Mouse (Mus musculus) embryonic facial prominence, embryonic 12.5 days (tissue): Measurements from ENCODE around the gene Mb. TPM values are rescaled to one million over a fixed set of nuclear protein-coding genes. Genes with fewer than 3 reads are reported as not detected.

Experiments
- ATAC-seq: fragments of 200-750 bp; cut with Nextera tagmentation; 2 replicates; pipeline ENCODE4 v1.8.0; 2017; ENCODE audit not compliant: insufficient number of reproducible peaks, insufficient read depth, low FRiP score, low TSS enrichment
- H3K27ac ChIP-seq: fragments of 300-500 bp; sonication (generic); 2 replicates; pipeline ENCODE4 v1.5.1; 2016; ENCODE audit warnings: mild to moderate bottlenecking
- H3K27me3 ChIP-seq: fragments of 300-500 bp; sonication (generic); 2 replicates; pipeline ENCODE4 v1.6.1; 2016; ENCODE audit warnings: mild to moderate bottlenecking, moderate library complexity
- H3K36me3 ChIP-seq: fragments of 300-500 bp; sonication (generic); 2 replicates; pipeline ENCODE4 v1.6.1; 2016; ENCODE audit warnings: mild to moderate bottlenecking
- H3K4me1 ChIP-seq: fragments of 300-500 bp; sonication (generic); 2 replicates; pipeline ENCODE4 v1.6.1; 2016
- H3K4me2 ChIP-seq: fragments of 300-500 bp; sonication (generic); replicated peaks from 2 replicates; pipeline ENCODE4 v1.6.1; 2016; ENCODE audit warnings: mild to moderate bottlenecking, moderate library complexity
- H3K4me3 ChIP-seq: fragments of 300-500 bp; sonication (generic); 2 replicates; pipeline ENCODE4 v1.5.1; 2016; ENCODE audit warnings: mild to moderate bottlenecking
- H3K9ac ChIP-seq: fragments of 300-500 bp; sonication (generic); 2 replicates; pipeline ENCODE4 v1.6.1; 2016; ENCODE audit warnings: mild to moderate bottlenecking, moderate library complexity
- H3K9me3 ChIP-seq: fragments of 300-500 bp; sonication (generic); 2 replicates; pipeline ENCODE4 v1.6.1; 2016; ENCODE audit warnings: mild to moderate bottlenecking, moderate library complexity
- WGBS: fragments of 180-500 bp; shearing (Covaris S2); methylation state at CpG from one replicate; pipeline ENCODE4 v1.1.7; 2016; 5-methylcytosine and 5-hydroxymethylcytosine counted together
- polyA plus RNA-seq: library from polyadenylated mRNA; unstranded; fragments of >200 nt; fragmentation: Nextera tagmentation; extraction: Ambion mirVana; gene quantifications from 2 replicates; pipeline ENCODE4 v1.2.1, GENCODE M21; 2016

Mb gene
- 1.2 and 1.3 TPM in 2 replicates for polyA plus RNA-seq

GRCm38 (mm10) chr15:77050570-77050969 lies at the start of gene Mb:
Gene Mb, minus strand, starts transcription at chr15:77050670.
- 88% methylated on average over 10 of the region's 10 CpGs for WGBS
- no peak for ATAC-seq
- Histone ChIP-seq H3K27me3 (no peaks in the 10 kb centered on the region), H3K4me3 (no peak within 1 kb of the TSS), H3K4me2 (no peak within 1 kb of the TSS), H3K36me3 (no peaks in the 10 kb centered on the region), H3K9ac (no peak within 1 kb of the TSS), H3K9me3 (no peaks in the 10 kb centered on the region), H3K27ac (no peak within 1 kb of the TSS), H3K4me1 (0 out of 2 replicates have a peak, but pooled peaks cover 2% of the 10 kb centered on the region)

- H3K9ac ChIP-seq, result no peak overlapping the region
- H3K36me3 ChIP-seq, result peaks cover 48% of the 10 kb centered on the region
- no peaks in the 10 kb centered on the region for H3K27me3 ChIP-seq
- WGBS, result 37% methylated on average over 3 of the region's 3 CpGs
- 0 out of 2 replicates have a peak, but pooled peaks cover 11% of the 10 kb centered on the region for H3K4me1 ChIP-seq
- no peak overlapping the region for H3K4me2 ChIP-seq
- no peak overlapping the region for H3K4me3 ChIP-seq
- no peak for ATAC-seq
- H3K27ac ChIP-seq, result peak overlapping the region; percentile 55
- no peaks in the 10 kb centered on the region for H3K9me3 ChIP-seq
Observed at GRCm38 (mm10) chr15:77099756-77100155, 49.3 kb upstream of the Mb start.

GRCm38 (mm10) chr15:77097358-77097757 lies 46.9 kb upstream of the Mb start:
- peaks cover 64% of the 10 kb centered on the region for H3K36me3 ChIP-seq
- H3K4me1 ChIP-seq, result 0 out of 2 replicates have a peak, but pooled peaks cover 6% of the 10 kb centered on the region
- H3K27me3 ChIP-seq, result no peaks in the 10 kb centered on the region
- H3K4me2 ChIP-seq, result no peak overlapping the region
- ATAC-seq, result no peak
- H3K9me3 ChIP-seq, result no peaks in the 10 kb centered on the region
- H3K4me3 ChIP-seq, result no peak overlapping the region
- WGBS, result 90% methylated on average over 6 of the region's 6 CpGs
- H3K27ac ChIP-seq, result no peak overlapping the region
- no peak overlapping the region for H3K9ac ChIP-seq

GRCm38 (mm10) chr15:77095216-77095615 lies 44.7 kb upstream of the Mb start:
- H3K27me3 ChIP-seq, result no peaks in the 10 kb centered on the region
- no peak for ATAC-seq
- H3K4me2 ChIP-seq, result no peak overlapping the region
- no peaks in the 10 kb centered on the region for H3K9me3 ChIP-seq
- H3K27ac ChIP-seq, result no peak overlapping the region
- peaks cover 66% of the 10 kb centered on the region for H3K36me3 ChIP-seq
- 0 out of 2 replicates have a peak, but pooled peaks cover 6% of the 10 kb centered on the region for H3K4me1 ChIP-seq
- H3K9ac ChIP-seq, result no peak overlapping the region
- WGBS, result 98% methylated on average over 1 of the region's 1 CpGs
- H3K4me3 ChIP-seq, result no peak overlapping the region

GRCm38 (mm10) chr15:77094431-77094830 lies 44.0 kb upstream of the Mb start:
- no peaks in the 10 kb centered on the region for H3K27me3 ChIP-seq
- H3K9ac ChIP-seq, result no peak overlapping the region
- no peak overlapping the region for H3K4me2 ChIP-seq
- no peak for ATAC-seq
- no peak overlapping the region for H3K27ac ChIP-seq
- H3K9me3 ChIP-seq, result no peaks in the 10 kb centered on the region
- H3K4me3 ChIP-seq, result no peak overlapping the region
- peaks cover 63% of the 10 kb centered on the region for H3K36me3 ChIP-seq
- H3K4me1 ChIP-seq, result 0 out of 2 replicates have a peak, but pooled peaks cover under 1% of the 10 kb centered on the region
- 94% methylated on average over 13 of the region's 13 CpGs for WGBS

GRCm38 (mm10) chr15:77091394-77091793 lies 40.9 kb upstream of the Mb start:
- no peaks in the 10 kb centered on the region for H3K27me3 ChIP-seq
- ATAC-seq, result no peak
- H3K27ac ChIP-seq, result no peak overlapping the region
- H3K4me3 ChIP-seq, result no peak overlapping the region
- no peaks in the 10 kb centered on the region for H3K4me1 ChIP-seq
- no peak overlapping the region for H3K4me2 ChIP-seq
- whole genome bisulfite sequencing, result 73% methylated on average over 4 of the region's 4 CpGs
- H3K9ac ChIP-seq, result no peak overlapping the region
- peaks cover 57% of the 10 kb centered on the region for H3K36me3 ChIP-seq
- H3K9me3 ChIP-seq, result no peaks in the 10 kb centered on the region

GRCm38 (mm10) chr15:77090531-77090930 lies 40.1 kb upstream of the Mb start:
- Histone ChIP-seq H3K36me3 (peaks cover 64% of the 10 kb centered on the region), H3K9ac (no peak overlapping the region), H3K4me2 (no peak overlapping the region), H3K27me3 (no peaks in the 10 kb centered on the region), H3K27ac (no peak overlapping the region), H3K4me1 (no peaks in the 10 kb centered on the region), H3K9me3 (no peaks in the 10 kb centered on the region), H3K4me3 (no peak overlapping the region)
- 71% methylated on average over 5 of the region's 5 CpGs for WGBS
- no peak for ATAC-seq

GRCm38 (mm10) chr15:77089249-77089648 lies 38.8 kb upstream of the Mb start:
- Histone ChIP-seq H3K4me1 (no peaks in the 10 kb centered on the region), H3K27ac (no peak overlapping the region), H3K9ac (no peak overlapping the region), H3K4me2 (no peak overlapping the region), H3K36me3 (peaks cover 65% of the 10 kb centered on the region), H3K4me3 (no peak overlapping the region), H3K9me3 (no peaks in the 10 kb centered on the region), H3K27me3 (no peaks in the 10 kb centered on the region)
- 56% methylated on average over 11 of the region's 11 CpGs for WGBS
- ATAC-seq, result no peak

GRCm38 (mm10) chr15:77086488-77086887 lies 36.0 kb upstream of the Mb start:
- Histone ChIP-seq H3K9me3 (no peaks in the 10 kb centered on the region), H3K4me1 (peaks cover 2% of the 10 kb centered on the region; the same call in 1 of the 2 replicates), H3K36me3 (peaks cover 67% of the 10 kb centered on the region), H3K4me3 (no peak overlapping the region), H3K4me2 (no peak overlapping the region), H3K27me3 (no peaks in the 10 kb centered on the region), H3K27ac (no peak overlapping the region), H3K9ac (no peak overlapping the region)
- no peak for ATAC-seq
- 92% methylated on average over 1 of the region's 1 CpGs for WGBS

GRCm38 (mm10) chr15:77085818-77086217 lies 35.3 kb upstream of the Mb start:
- no peak for ATAC-seq
- no peak overlapping the region for H3K9ac ChIP-seq
- H3K27ac ChIP-seq, result no peak overlapping the region
- no peaks in the 10 kb centered on the region for H3K9me3 ChIP-seq
- H3K36me3 ChIP-seq, result peaks cover 65% of the 10 kb centered on the region
- H3K4me3 ChIP-seq, result no peak overlapping the region
- 91% methylated on average over 7 of the region's 7 CpGs for WGBS
- peaks cover 8% of the 10 kb centered on the region for H3K4me1 ChIP-seq
- H3K27me3 ChIP-seq, result no peaks in the 10 kb centered on the region
- no peak overlapping the region for H3K4me2 ChIP-seq

GRCm38 (mm10) chr15:77081454-77081853 lies 31.0 kb upstream of the Mb start:
- peak overlapping the region; percentile 51 for H3K27ac ChIP-seq
- no peaks in the 10 kb centered on the region for H3K27me3 ChIP-seq
- ATAC-seq, result no peak
- peaks cover 76% of the 10 kb centered on the region for H3K36me3 ChIP-seq
- H3K4me3 ChIP-seq, result no peak overlapping the region
- no peaks in the 10 kb centered on the region for H3K9me3 ChIP-seq
- 81% methylated on average over 5 of the region's 5 CpGs for WGBS
- H3K4me1 ChIP-seq, result peaks cover 11% of the 10 kb centered on the region
- no peak overlapping the region for H3K9ac ChIP-seq
- H3K4me2 ChIP-seq, result no peak overlapping the region

- Histone ChIP-seq H3K27me3 (no peaks in the 10 kb centered on the region), H3K27ac (peak overlapping the region; percentile 51), H3K4me2 (no peak overlapping the region), H3K4me3 (no peak overlapping the region), H3K9ac (no peak overlapping the region), H3K36me3 (peaks cover 78% of the 10 kb centered on the region), H3K4me1 (peaks cover 11% of the 10 kb centered on the region), H3K9me3 (no peaks in the 10 kb centered on the region)
- no peak for ATAC-seq
- 71% methylated on average over 14 of the region's 14 CpGs for WGBS
Observed at GRCm38 (mm10) chr15:77080684-77081254, 30.3 kb upstream of the Mb start.
